Mouse (Mus musculus) thymus, adult 2 months (tissue): ENCODE measurements at regions not wholly inside any gene's neighbourhood (a gene's known extent, or its start where the extent isn't known, plus 50 kb on each side); places are given as distances from the start of the nearest gene placed in this dataset.
"Not testable (repeated sequence)": the region's sequence is repeated elsewhere in the genome, so short reads cannot be mapped to it uniquely, and the experiment has no call there.

Source experiments
- DNase-seq: peaks from one replicate; pipeline ENCODE4 v3.0.0; 2021
- H3K27ac ChIP-seq: fragments of 200-500 bp; 2 replicates; pipeline ENCODE4 v1.5.1; 2012; ENCODE audit warnings: low read length, control low read depth; ENCODE audit not compliant: control insufficient read depth, insufficient read depth
- H3K27me3 ChIP-seq: fragments of 200-500 bp; 2 replicates; pipeline ENCODE4 v1.6.1; 2012; ENCODE audit warnings: mild to moderate bottlenecking, low read length, moderate library complexity, mixed read lengths; ENCODE audit not compliant: control insufficient read depth, insufficient read depth
- H3K36me3 ChIP-seq: fragments of 200-500 bp; 2 replicates; pipeline ENCODE4 v1.6.1; 2012; ENCODE audit warnings: mild to moderate bottlenecking, low read length, moderate library complexity; ENCODE audit not compliant: control insufficient read depth, insufficient read depth
- H3K4me1 ChIP-seq: fragments of 200-500 bp; replicated peaks from 2 replicates; pipeline ENCODE4 v1.6.1; 2012; ENCODE audit warnings: low read length; ENCODE audit not compliant: control insufficient read depth, insufficient read depth
- H3K4me3 ChIP-seq: fragments of 200-500 bp; 2 replicates; pipeline ENCODE4 v1.5.1; 2012; ENCODE audit warnings: mild to moderate bottlenecking, low read length, control low read depth, moderate library complexity; ENCODE audit not compliant: control insufficient read depth, insufficient read depth
- CTCF ChIP-seq: fragments of 200-500 bp; IDR thresholded peaks from 2 replicates; pipeline ENCODE4 v1.5.1; 2012; ENCODE audit warnings: mild to moderate bottlenecking, control low read depth, low read length, moderate library complexity, borderline replicate concordance; ENCODE audit not compliant: control insufficient read depth, poor library complexity, insufficient read depth; ENCODE audit errors: extremely low read depth
- POLR2A ChIP-seq: fragments of 200-500 bp; IDR thresholded peaks from 2 replicates; pipeline ENCODE4 v1.6.1; 2012; ENCODE audit warnings: mild to moderate bottlenecking, low read length, control low read depth, moderate library complexity; ENCODE audit not compliant: control insufficient read depth, poor library complexity, insufficient read depth; ENCODE audit errors: extremely low read depth
- WGBS: fragments of 180-500 bp; shearing (Covaris S2); methylation state at CpG from one replicate; pipeline ENCODE4 v1.1.7; 2018; 5-methylcytosine and 5-hydroxymethylcytosine counted together

DNA sequence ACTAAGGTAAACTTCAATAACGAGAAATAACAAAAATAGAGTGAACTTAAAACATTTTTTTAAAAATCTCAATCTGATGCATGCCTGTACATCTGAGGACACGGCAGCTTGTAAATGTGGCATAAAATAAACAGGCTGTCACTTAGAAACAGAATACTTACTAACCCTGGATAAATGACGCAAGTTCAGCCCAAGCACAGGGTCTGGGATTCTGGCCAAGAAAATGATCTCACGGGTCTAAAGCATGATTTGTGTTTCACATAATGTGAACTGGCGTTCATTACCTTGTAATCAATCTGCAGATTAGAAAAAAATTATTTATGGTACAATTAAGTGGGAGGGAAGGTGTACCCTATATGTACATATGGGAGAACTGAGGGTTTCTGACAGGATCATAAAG is 512.1 kb upstream of the Vrk2 start:
- no peak for DNase-seq
- H3K4me1 ChIP-seq = no peaks in the 10 kb centered on the region
- TF ChIP-seq CTCF (no peak), POLR2A (no peak)
- no peaks in the 10 kb centered on the region for H3K36me3 ChIP-seq
- WGBS = 77% methylated on average over 5 of the region's 5 CpGs
- no peaks in the 10 kb centered on the region for H3K27me3 ChIP-seq
- no peak overlapping the region for H3K4me3 ChIP-seq
- H3K27ac ChIP-seq = no peak overlapping the region

DNA sequence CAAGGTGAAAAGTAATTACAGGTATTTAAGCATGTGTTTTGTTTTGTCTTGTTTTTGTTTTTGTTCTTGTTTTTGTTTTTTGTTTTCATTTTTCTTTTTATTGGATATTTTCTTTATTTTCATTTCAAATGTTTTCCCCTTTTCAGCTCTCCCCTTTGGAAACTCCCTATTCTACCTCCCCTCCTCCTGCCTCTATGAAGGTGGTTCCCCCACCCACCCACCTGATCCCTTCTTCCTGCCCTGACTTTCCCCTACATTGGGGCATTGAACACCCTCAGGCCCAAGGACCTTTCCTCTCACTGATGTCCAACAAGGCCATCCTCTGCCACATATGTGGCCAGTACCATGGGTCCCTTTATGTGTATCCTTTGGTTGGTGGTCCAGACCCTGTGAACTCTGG is 509.1 kb upstream of the Vrk2 start:
- Histone ChIP-seq H3K27me3 (no peaks in the 10 kb centered on the region), H3K27ac (no peak overlapping the region), H3K4me1 (no peaks in the 10 kb centered on the region), H3K4me3 (no peak overlapping the region), H3K36me3 (no peaks in the 10 kb centered on the region)
- no peak for DNase-seq
- TF ChIP-seq POLR2A = no peak
- TF ChIP-seq CTCF = no peak

DNA sequence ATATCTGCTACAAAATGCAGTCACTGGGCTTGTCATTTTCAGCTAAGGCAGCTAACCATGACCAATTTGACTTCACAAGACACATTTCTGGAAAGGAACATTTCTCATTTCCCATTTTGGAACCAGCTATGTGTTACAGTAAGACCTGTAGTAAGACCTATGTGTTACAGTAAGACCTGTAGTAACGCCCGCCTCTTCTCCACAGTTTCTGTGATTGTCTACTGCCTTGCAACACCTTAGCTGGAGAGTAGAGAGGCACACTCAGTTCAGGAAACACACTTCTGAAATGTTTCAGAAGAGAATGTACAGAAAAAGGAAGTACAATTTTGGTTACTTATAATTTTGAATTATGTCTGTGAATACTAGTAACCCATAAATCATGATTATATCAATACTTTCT is 508.2 kb upstream of the Vrk2 start:
- Histone ChIP-seq H3K27me3 (no peaks in the 10 kb centered on the region), H3K4me1 (no peaks in the 10 kb centered on the region), H3K27ac (no peak overlapping the region), H3K4me3 (no peak overlapping the region), H3K36me3 (no peaks in the 10 kb centered on the region)
- TF ChIP-seq POLR2A (no peak), CTCF (no peak)
- no peak for DNase-seq
- WGBS = 77% methylated on average over 2 of the region's 2 CpGs

DNA sequence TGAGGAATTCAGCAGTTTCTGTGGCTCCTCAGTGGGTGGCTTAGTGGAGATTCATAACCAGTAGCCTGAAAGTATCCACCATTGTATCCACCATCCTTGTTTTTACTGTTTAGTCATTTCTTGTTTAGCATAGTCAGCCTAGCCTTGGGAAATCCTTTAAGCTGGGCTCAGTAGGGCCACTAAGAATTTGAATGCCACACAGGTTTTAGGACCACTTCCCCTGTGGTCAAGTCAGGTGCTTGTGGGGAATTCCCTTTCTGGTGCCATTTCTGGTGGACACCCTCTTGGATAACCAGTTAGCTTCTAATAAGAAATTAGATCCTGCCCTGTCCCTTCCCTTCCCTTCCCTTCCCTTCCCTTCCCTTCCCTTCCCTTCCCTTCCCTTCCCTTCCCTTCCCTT is 502.8 kb upstream of the Vrk2 start:
- Histone ChIP-seq H3K4me1 (no peaks in the 10 kb centered on the region), H3K27ac (no peak overlapping the region), H3K27me3 (no peaks in the 10 kb centered on the region), H3K36me3 (no peaks in the 10 kb centered on the region), H3K4me3 (no peak overlapping the region)
- no peak for TF ChIP-seq CTCF
- TF ChIP-seq POLR2A = no peak
- DNase-seq = no peak

DNA sequence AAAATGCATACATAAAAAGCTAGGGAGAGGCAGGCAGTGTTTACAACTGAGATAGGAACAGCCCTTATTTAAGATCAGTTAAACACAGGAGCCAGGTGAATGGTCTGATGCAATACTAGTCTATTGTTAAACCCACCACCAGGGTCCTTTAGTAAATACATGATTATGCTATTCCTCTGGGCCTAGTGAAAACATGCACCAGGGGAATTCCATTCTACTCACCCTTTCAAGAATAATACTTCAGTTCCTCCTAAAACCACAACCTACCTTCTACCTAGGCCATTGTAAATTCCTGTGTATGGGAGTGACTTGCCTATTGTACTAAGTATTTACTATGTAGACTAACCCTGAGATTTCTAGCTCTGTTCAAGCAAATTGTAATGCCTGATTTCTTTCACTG is 501.7 kb upstream of the Vrk2 start:
- not testable (repeated sequence) for DNase-seq, H3K4me1 ChIP-seq, H3K27me3 ChIP-seq, H3K4me3 ChIP-seq, H3K27ac ChIP-seq, H3K36me3 ChIP-seq

DNA sequence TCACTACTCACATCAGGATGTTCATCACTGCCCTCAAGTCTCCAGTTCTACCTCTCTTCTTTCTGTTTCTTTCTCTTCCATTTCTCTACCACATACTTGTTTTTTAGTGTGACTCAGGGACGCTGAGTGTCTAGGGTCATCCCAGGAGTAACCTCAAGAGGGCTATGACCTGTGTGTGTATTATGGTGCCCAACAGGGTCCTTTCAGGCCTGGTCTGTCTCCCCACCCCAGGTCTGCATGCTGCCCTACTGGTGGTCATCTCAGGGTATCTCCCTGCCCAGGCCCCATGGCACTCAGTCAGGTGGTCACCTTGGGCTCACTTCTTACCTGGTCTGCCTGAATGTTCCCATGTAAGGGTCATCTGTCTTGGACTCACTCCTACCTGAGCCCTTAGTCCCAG is 492.7 kb upstream of the Vrk2 start:
- WGBS = 100% methylated on average over 1 of the region's 1 CpGs
- Histone ChIP-seq H3K27ac (no peak overlapping the region), H3K36me3 (no peaks in the 10 kb centered on the region), H3K27me3 (no peaks in the 10 kb centered on the region), H3K4me1 (no peaks in the 10 kb centered on the region), H3K4me3 (no peak overlapping the region)
- DNase-seq = no peak
- TF ChIP-seq CTCF (no peak), POLR2A (no peak)

DNA sequence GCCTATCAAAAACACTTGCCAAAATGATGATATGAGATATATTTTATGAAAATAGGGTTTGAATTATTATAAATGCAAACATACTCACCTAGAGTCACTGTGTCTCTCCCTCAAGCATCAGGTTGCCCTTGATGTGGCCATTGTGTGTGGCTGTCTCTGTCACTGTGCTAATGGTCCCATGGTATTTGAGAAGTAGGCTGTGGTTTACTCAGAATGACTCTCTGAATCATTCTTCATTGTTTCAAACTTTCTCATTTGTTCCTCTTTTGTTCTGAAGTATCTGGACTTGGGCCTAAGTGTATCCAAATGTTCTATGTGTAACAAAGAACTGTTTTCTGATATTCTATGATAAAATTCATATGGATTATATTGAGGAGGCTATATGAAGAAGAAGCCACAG is 487.4 kb upstream of the Vrk2 start:
- Histone ChIP-seq H3K36me3 (no peaks in the 10 kb centered on the region), H3K27ac (no peak overlapping the region), H3K27me3 (no peaks in the 10 kb centered on the region), H3K4me1 (no peaks in the 10 kb centered on the region), H3K4me3 (no peak overlapping the region)
- no peak for DNase-seq
- TF ChIP-seq CTCF (no peak), POLR2A (no peak)
